In the genomic region with DNA sequence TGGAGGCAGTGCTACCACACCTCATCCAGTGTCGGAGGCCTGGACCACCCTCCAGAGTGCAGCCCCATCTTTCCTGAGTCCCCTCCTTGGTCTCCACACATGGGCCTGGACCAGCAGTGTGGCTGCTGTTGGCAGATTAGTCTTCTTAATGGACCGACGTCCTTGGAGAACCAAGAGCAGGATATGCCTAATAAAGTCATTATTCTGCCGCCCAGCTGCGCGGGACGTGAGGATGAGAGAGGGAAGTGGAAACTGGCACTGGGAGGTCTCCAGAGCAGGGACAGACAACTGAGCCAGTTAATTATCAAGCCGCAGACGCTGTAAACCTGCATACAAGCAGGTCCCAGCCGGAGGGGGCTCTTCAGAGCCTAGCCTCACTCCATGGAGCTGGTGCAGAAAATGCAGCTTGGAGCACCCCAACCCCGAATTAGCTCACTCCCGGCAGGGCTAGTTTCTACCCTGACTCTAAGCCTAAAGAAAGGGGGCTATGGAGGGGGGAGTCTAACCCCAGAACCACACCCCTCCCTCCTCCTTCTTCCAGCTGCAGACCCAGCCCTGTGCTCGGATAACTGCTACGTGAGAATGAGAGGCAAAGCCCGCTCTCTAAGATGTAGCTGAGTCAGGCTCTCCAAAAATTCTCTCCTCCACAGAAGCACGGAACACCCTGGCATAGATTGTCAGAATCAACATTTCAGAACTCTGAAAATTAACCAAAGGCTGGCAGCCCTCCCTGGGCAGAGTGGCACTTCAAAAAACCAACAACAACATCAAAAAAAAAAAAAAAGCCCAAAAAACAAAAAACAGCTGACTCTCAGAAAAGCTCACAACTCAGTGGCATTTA, we compare ENCODE assay signal across 9 mouse cellular contexts.
DNase-seq lines count a peak whose midpoint lies in the region; ATAC-seq and TF ChIP-seq lines count a peak whose summit lies in the region.
"Had no signal": no experiment of that assay in that cellular context is flagged by ENCODE, and none has a peak within 500 bp of the region (broad histone marks: within the 10 kb centered on the region; RNA-seq: fewer than 3 reads in every experiment).

No protein-coding gene starts in this region.

- 0 out of 2 replicates have a peak, but pooled peaks cover 3% of the 10 kb centered on the region for H3K9me3 ChIP-seq in intestine, embryonic 14.5 days (ENCODE audit: control insufficient read depth, low read length)
- H3K9me3 ChIP-seq in intestine, postnatal 0 days (ENCODE audit: control insufficient read depth): no peaks in the 10 kb centered on the region
- no peaks in the 10 kb centered on the region for H3K9me3 ChIP-seq in hindbrain, embryonic 11.5 days (ENCODE audit: control insufficient read depth, low read length)
- peaks cover 6% of the 10 kb centered on the region; the same call in 1 of the 2 replicates for H3K9me3 ChIP-seq in midbrain, embryonic 12.5 days

- peaks cover 14% of the 10 kb centered on the region for H3K4me1 ChIP-seq in intestine, embryonic 14.5 days (replicated peaks; ENCODE audit: control insufficient read depth, insufficient read depth, low read length)
- no peaks in the 10 kb centered on the region for H3K4me1 ChIP-seq in intestine, postnatal 0 days (replicated peaks; ENCODE audit: control insufficient read depth, insufficient read depth, low read length)
- no peaks in the 10 kb centered on the region for H3K4me1 ChIP-seq in brown adipose tissue, adult 24 weeks (ENCODE audit: control insufficient read depth, insufficient read depth, insufficient read length, low read length)
- H3K4me1 ChIP-seq in hindbrain, embryonic 11.5 days (replicated peaks; ENCODE audit: control insufficient read depth, insufficient read depth, low read length): peaks cover 3% of the 10 kb centered on the region; the same call in 1 of the 2 replicates
- peaks cover 16% of the 10 kb centered on the region for H3K4me1 ChIP-seq in midbrain, embryonic 12.5 days

- ATAC-seq in intestine, embryonic 14.5 days (replicated peaks; ENCODE audit: low FRiP score, low TSS enrichment, low read depth): 0 out of 2 replicates have a peak, but pooled peaks have one; percentile 19
- no peak for ATAC-seq in intestine, postnatal 0 days
- ATAC-seq in hindbrain, embryonic 11.5 days (ENCODE audit: low FRiP score): peak; percentile 52
- ATAC-seq in midbrain, embryonic 12.5 days (ENCODE audit: low FRiP score, low read depth): peak; percentile 77

- WGBS in intestine, embryonic 14.5 days: 16% methylated on average over 16 of the region's 16 CpGs
- WGBS in intestine, postnatal 0 days: 11% methylated on average over 16 of the region's 16 CpGs
- 17% methylated on average over 16 of the region's 16 CpGs for WGBS in hindbrain, embryonic 11.5 days
- 19% methylated on average over 16 of the region's 16 CpGs for WGBS in midbrain, embryonic 12.5 days

- no peak overlapping the region for H3K27ac ChIP-seq in intestine, embryonic 14.5 days (ENCODE audit: low read depth)
- no peak overlapping the region for H3K27ac ChIP-seq in intestine, postnatal 0 days (ENCODE audit: low read depth, low read length)
- H3K27ac ChIP-seq in brown adipose tissue, adult 24 weeks (replicated peaks; ENCODE audit: low read depth, low read length): peak overlapping the region; percentile 81
- H3K27ac ChIP-seq in hindbrain, embryonic 11.5 days (ENCODE audit: low read depth, low read length): peak overlapping the region; percentile 60; the same call in 1 of the 2 replicates
- peak overlapping the region; percentile 46; the same call in 1 of the 2 replicates for H3K27ac ChIP-seq in midbrain, embryonic 12.5 days (replicated peaks)

- no peaks in the 10 kb centered on the region for H3K36me3 ChIP-seq in intestine, embryonic 14.5 days (ENCODE audit: control insufficient read depth, insufficient read depth, low read length)
- no peaks in the 10 kb centered on the region for H3K36me3 ChIP-seq in intestine, postnatal 0 days (ENCODE audit: control insufficient read depth, insufficient read depth)
- no peaks in the 10 kb centered on the region for H3K36me3 ChIP-seq in hindbrain, embryonic 11.5 days (ENCODE audit: control insufficient read depth, insufficient read depth, low read length)
- no peaks in the 10 kb centered on the region for H3K36me3 ChIP-seq in midbrain, embryonic 12.5 days

- H3K4me3 ChIP-seq in intestine, embryonic 14.5 days (ENCODE audit: low read depth, low read length): no peak overlapping the region
- no peak overlapping the region for H3K4me3 ChIP-seq in intestine, postnatal 0 days (ENCODE audit: low read depth, low read length)
- no peak overlapping the region for H3K4me3 ChIP-seq in brown adipose tissue, adult 24 weeks (ENCODE audit: insufficient read depth, low read depth, low read length)
- H3K4me3 ChIP-seq in hindbrain, embryonic 11.5 days (ENCODE audit: low read depth, low read length): no peak overlapping the region
- no peak overlapping the region for H3K4me3 ChIP-seq in midbrain, embryonic 12.5 days

- no peaks in the 10 kb centered on the region for H3K27me3 ChIP-seq in intestine, embryonic 14.5 days (replicated peaks; ENCODE audit: control insufficient read depth, insufficient read depth, low read length)
- H3K27me3 ChIP-seq in intestine, postnatal 0 days (replicated peaks; ENCODE audit: control insufficient read depth, insufficient read depth, low read length): no peaks in the 10 kb centered on the region
- no peaks in the 10 kb centered on the region for H3K27me3 ChIP-seq in hindbrain, embryonic 11.5 days (ENCODE audit: control insufficient read depth, insufficient read depth, low read length)
- peaks cover 7% of the 10 kb centered on the region; the same call in 1 of the 2 replicates for H3K27me3 ChIP-seq in midbrain, embryonic 12.5 days

- H3K9ac ChIP-seq in intestine, embryonic 14.5 days (ENCODE audit: low read length): no peak overlapping the region
- H3K9ac ChIP-seq in intestine, postnatal 0 days (ENCODE audit: low read depth, low read length): no peak overlapping the region
- H3K9ac ChIP-seq in hindbrain, embryonic 11.5 days (ENCODE audit: low read depth, low read length): no peak overlapping the region
- no peak overlapping the region for H3K9ac ChIP-seq in midbrain, embryonic 12.5 days (replicated peaks)

- no peak for TF ChIP-seq CTCF in intestine, postnatal 0 days (IDR thresholded peaks at IDR 0.05; ENCODE audit: low read depth)

- DNase-seq in intestine, embryonic 14.5 days (ENCODE audit: low spot score): peak; percentile 55
- DNase-seq in hindbrain, embryonic 11.5 days (ENCODE audit: low spot score): peak; percentile 28
- DNase-seq in natural killer cell, adult 2 months (ENCODE audit: low spot score in 2 of 2): no peak
- DNase-seq in cerebellum, postnatal 14 days: no peak
- DNase-seq in urinary bladder, postnatal 4 days (ENCODE audit: low spot score in 2 of 2): no peak
- DNase-seq: kidney, postnatal 25 days had no signal

- H3K4me2 ChIP-seq in intestine, embryonic 14.5 days (ENCODE audit: low read length): peak overlapping the region; percentile 20; the same call in 1 of the 2 replicates
- no peak overlapping the region for H3K4me2 ChIP-seq in intestine, postnatal 0 days (replicated peaks; ENCODE audit: low read depth)
- no peak overlapping the region for H3K4me2 ChIP-seq in hindbrain, embryonic 11.5 days (replicated peaks; ENCODE audit: low read depth, low read length)
- H3K4me2 ChIP-seq in midbrain, embryonic 12.5 days (replicated peaks): peak overlapping the region; percentile 26; the same call in 1 of the 2 replicates

Comparison
In these comparisons a context has a peak if more than half of its experiments do, and no peak if none do; other contexts are left out.
1. H3K4me2 ChIP-seq: peak in intestine, embryonic 14.5 days (single experiment) and midbrain, embryonic 12.5 days (single experiment); none in intestine, postnatal 0 days (single experiment) and hindbrain, embryonic 11.5 days (single experiment).
2. DNase-seq: peak in intestine, embryonic 14.5 days (single experiment) and hindbrain, embryonic 11.5 days (single experiment); none in natural killer cell, adult 2 months (0 of 2), cerebellum, postnatal 14 days (0 of 2) and urinary bladder, postnatal 4 days (0 of 2).
3. H3K27ac ChIP-seq: peak in brown adipose tissue, adult 24 weeks (single experiment), hindbrain, embryonic 11.5 days (single experiment) and midbrain, embryonic 12.5 days (single experiment); none in intestine, embryonic 14.5 days (single experiment) and intestine, postnatal 0 days (single experiment).